Mouse (Mus musculus) kidney, embryonic 14.5 days (tissue): ENCODE measurements at regions not wholly inside any gene's neighbourhood (a gene's known extent, or its start where the extent isn't known, plus 50 kb on each side); places are given as distances from the start of the nearest gene placed in this dataset.

ENCODE experiments used
- ATAC-seq: fragments of 200-750 bp; cut with Nextera tagmentation; 2 replicates; pipeline ENCODE4 v1.8.0; 2017; ENCODE audit warnings: moderate number of reproducible peaks, mild to moderate bottlenecking, moderate TSS enrichment, moderate library complexity; ENCODE audit not compliant: low FRiP score, low TSS enrichment
- H3K27ac ChIP-seq: fragments of 300-500 bp; sonication (generic); 2 replicates; pipeline ENCODE4 v1.5.1; 2014; ENCODE audit warnings: low read depth, mild to moderate bottlenecking, low read length, moderate library complexity, mixed read lengths
- H3K27me3 ChIP-seq: fragments of 300-500 bp; sonication (generic); 2 replicates; pipeline ENCODE4 v1.6.1; 2014; ENCODE audit warnings: mild to moderate bottlenecking, low read length; ENCODE audit not compliant: control insufficient read depth, insufficient read depth
- H3K36me3 ChIP-seq: fragments of 300-500 bp; sonication (generic); 2 replicates; pipeline ENCODE4 v1.6.1; 2014; ENCODE audit warnings: low read length, mixed read lengths; ENCODE audit not compliant: control insufficient read depth, insufficient read depth
- H3K4me1 ChIP-seq: fragments of 300-500 bp; sonication (generic); 2 replicates; pipeline ENCODE4 v1.6.1; 2014; ENCODE audit warnings: low read length, mixed read lengths; ENCODE audit not compliant: control insufficient read depth, insufficient read depth
- H3K4me2 ChIP-seq: fragments of 300-500 bp; sonication (generic); replicated peaks from 2 replicates; pipeline ENCODE4 v1.6.1; 2014; ENCODE audit warnings: low read depth, mild to moderate bottlenecking, low read length
- H3K4me3 ChIP-seq: fragments of 300-500 bp; sonication (generic); 2 replicates; pipeline ENCODE4 v1.5.1; 2014; ENCODE audit warnings: mild to moderate bottlenecking, low read length
- H3K9ac ChIP-seq: fragments of 300-500 bp; sonication (generic); 2 replicates; pipeline ENCODE4 v1.6.1; 2014; ENCODE audit warnings: low read depth, mild to moderate bottlenecking, low read length, moderate library complexity
- H3K9me3 ChIP-seq: fragments of 300-500 bp; sonication (generic); 2 replicates; pipeline ENCODE4 v1.6.1; 2016; ENCODE audit warnings: low read length; ENCODE audit not compliant: control insufficient read depth
- WGBS: fragments of 180-500 bp; shearing (Covaris S2); extraction: QIAGEN DNeasy Blood & Tissue Kit; methylation state at CpG from one replicate; pipeline ENCODE4 v1.1.7; 2014; 5-methylcytosine and 5-hydroxymethylcytosine counted together

GRCm38 (mm10) chr4:53915326-53915725 is 89.5 kb downstream of the Tmem38b start:
- Histone ChIP-seq H3K4me1 (no peaks in the 10 kb centered on the region), H3K4me2 (no peak overlapping the region), H3K36me3 (no peaks in the 10 kb centered on the region), H3K9me3 (no peaks in the 10 kb centered on the region), H3K27me3 (no peaks in the 10 kb centered on the region), H3K9ac (no peak overlapping the region), H3K4me3 (no peak overlapping the region), H3K27ac (no peak overlapping the region)
- ATAC-seq, result no peak

GRCm38 (mm10) chr4:53919188-53919587 is 93.3 kb downstream of the Tmem38b start:
- ATAC-seq, result no peak
- no peaks in the 10 kb centered on the region for H3K9me3 ChIP-seq
- H3K36me3 ChIP-seq, result no peaks in the 10 kb centered on the region
- no peak overlapping the region for H3K4me2 ChIP-seq
- H3K4me1 ChIP-seq, result no peaks in the 10 kb centered on the region
- no peak overlapping the region for H3K4me3 ChIP-seq
- H3K27ac ChIP-seq, result no peak overlapping the region
- no peak overlapping the region for H3K9ac ChIP-seq
- no peaks in the 10 kb centered on the region for H3K27me3 ChIP-seq

- H3K27ac ChIP-seq, result no peak overlapping the region
- WGBS, result 84% methylated on average over 2 of the region's 2 CpGs
- no peak overlapping the region for H3K9ac ChIP-seq
- no peak for ATAC-seq
- H3K27me3 ChIP-seq, result no peaks in the 10 kb centered on the region
- no peaks in the 10 kb centered on the region for H3K36me3 ChIP-seq
- H3K9me3 ChIP-seq, result no peaks in the 10 kb centered on the region
- no peak overlapping the region for H3K4me3 ChIP-seq
- no peak overlapping the region for H3K4me2 ChIP-seq
- H3K4me1 ChIP-seq, result no peaks in the 10 kb centered on the region
Observed at GRCm38 (mm10) chr4:53920587-53920986, 94.7 kb downstream of the Tmem38b start.

GRCm38 (mm10) chr4:53931068-53931467 is 105.2 kb downstream of the Tmem38b start:
- H3K36me3 ChIP-seq, result no peaks in the 10 kb centered on the region
- H3K4me2 ChIP-seq, result no peak overlapping the region
- H3K9me3 ChIP-seq, result no peaks in the 10 kb centered on the region
- H3K4me1 ChIP-seq, result no peaks in the 10 kb centered on the region
- H3K9ac ChIP-seq, result no peak overlapping the region
- ATAC-seq, result 0 out of 2 replicates have a peak, but pooled peaks have one; percentile 25
- 82% methylated on average over 3 of the region's 3 CpGs for WGBS
- H3K4me3 ChIP-seq, result no peak overlapping the region
- no peaks in the 10 kb centered on the region for H3K27me3 ChIP-seq
- H3K27ac ChIP-seq, result no peak overlapping the region

- peak; percentile 87 for ATAC-seq
- Histone ChIP-seq H3K9me3 (no peaks in the 10 kb centered on the region), H3K27me3 (no peaks in the 10 kb centered on the region), H3K9ac (no peak overlapping the region), H3K27ac (no peak overlapping the region), H3K4me2 (peak overlapping the region; percentile 34), H3K4me1 (no peaks in the 10 kb centered on the region), H3K36me3 (no peaks in the 10 kb centered on the region), H3K4me3 (peak overlapping the region; percentile 19; the same call in 1 of the 2 replicates)
- 17% methylated on average over 10 of the region's 10 CpGs for WGBS
Observed at GRCm38 (mm10) chr4:53931499-53931898, 105.7 kb downstream of the Tmem38b start.

- no peak for ATAC-seq
- Histone ChIP-seq H3K4me1 (no peaks in the 10 kb centered on the region), H3K4me2 (no peak overlapping the region)
Observed at GRCm38 (mm10) chr4:53935306-53935705, 109.5 kb downstream of the Tmem38b start.

GRCm38 (mm10) chr4:53948736-53949135 is 122.9 kb downstream of the Tmem38b start:
- 82% methylated on average over 7 of the region's 7 CpGs for WGBS
- no peak overlapping the region for H3K4me2 ChIP-seq

More at GRCm38 (mm10) chr4:53935306-53935705, 109.5 kb downstream of the Tmem38b start:
- Histone ChIP-seq H3K4me3 (no peak overlapping the region), H3K9me3 (no peaks in the 10 kb centered on the region), H3K27me3 (no peaks in the 10 kb centered on the region), H3K9ac (no peak overlapping the region), H3K27ac (no peak overlapping the region), H3K36me3 (no peaks in the 10 kb centered on the region)
- WGBS, result 33% methylated on average over 5 of the region's 5 CpGs

GRCm38 (mm10) chr4:53949164-53949563 is 123.3 kb downstream of the Tmem38b start:
- H3K4me1 ChIP-seq, result 0 out of 2 replicates have a peak, but pooled peaks cover 3% of the 10 kb centered on the region
- H3K4me3 ChIP-seq, result no peak overlapping the region
- H3K9me3 ChIP-seq, result no peaks in the 10 kb centered on the region
- H3K27me3 ChIP-seq, result no peaks in the 10 kb centered on the region
- WGBS, result 83% methylated on average over 3 of the region's 3 CpGs
- no peak for ATAC-seq
- H3K27ac ChIP-seq, result no peak overlapping the region
- H3K9ac ChIP-seq, result no peak overlapping the region
- no peaks in the 10 kb centered on the region for H3K36me3 ChIP-seq
- H3K4me2 ChIP-seq, result no peak overlapping the region

More at GRCm38 (mm10) chr4:53948736-53949135, 122.9 kb downstream of the Tmem38b start:
- H3K27ac ChIP-seq, result no peak overlapping the region
- H3K27me3 ChIP-seq, result no peaks in the 10 kb centered on the region
- H3K36me3 ChIP-seq, result no peaks in the 10 kb centered on the region
- H3K4me3 ChIP-seq, result no peak overlapping the region
- ATAC-seq, result no peak
- no peak overlapping the region for H3K9ac ChIP-seq
- no peaks in the 10 kb centered on the region for H3K9me3 ChIP-seq
- H3K4me1 ChIP-seq, result 0 out of 2 replicates have a peak, but pooled peaks cover 3% of the 10 kb centered on the region

GRCm38 (mm10) chr4:53950496-53950895 is 124.7 kb downstream of the Tmem38b start:
- H3K4me3 ChIP-seq, result no peak overlapping the region
- H3K4me2 ChIP-seq, result no peak overlapping the region
- no peak for ATAC-seq
- 81% methylated on average over 5 of the region's 6 CpGs for WGBS
- H3K9me3 ChIP-seq, result no peaks in the 10 kb centered on the region
- H3K36me3 ChIP-seq, result no peaks in the 10 kb centered on the region
- no peak overlapping the region for H3K9ac ChIP-seq
- no peak overlapping the region for H3K27ac ChIP-seq
- no peaks in the 10 kb centered on the region for H3K27me3 ChIP-seq
- H3K4me1 ChIP-seq, result 0 out of 2 replicates have a peak, but pooled peaks cover 3% of the 10 kb centered on the region
